Mouse (Mus musculus): ENCODE measurements around the gene Pwwp2b. TPM values are rescaled to one million over a fixed set of nuclear protein-coding genes. Genes with fewer than 3 reads are reported as not detected.

Pwwp2b gene
- polyA plus RNA-seq, 1 experiment from 2014 or later, result 5.6 TPM

GRCm38 (mm10) chr7:139279571-139279970 is 31.3 kb downstream of the Pwwp2b start:
- Histone ChIP-seq H3K4me3 (ENCODE audit: low read length) (no peak overlapping the region), H3K4me1 (ENCODE audit: control insufficient read depth, insufficient read depth, low read depth, low read length) (peaks cover 12% of the 10 kb centered on the region), H3K27ac (ENCODE audit: low read depth, low read length) (no peak overlapping the region), H3K9me3 (ENCODE audit: control insufficient read depth, low read length) (no peaks in the 10 kb centered on the region), H3K27me3 (replicated peaks; ENCODE audit: control insufficient read depth, insufficient read depth, low read length) (no peaks in the 10 kb centered on the region), H3K36me3 (ENCODE audit: control insufficient read depth, insufficient read depth, low read length) (no peaks in the 10 kb centered on the region), H3K4me2 (ENCODE audit: low read length) (no peak overlapping the region), H3K9ac (ENCODE audit: low read depth, low read length) (peak overlapping the region; percentile 22; the same call in 1 of the 2 replicates)
- WGBS, result 66% methylated on average over 5 of the region's 5 CpGs
- ATAC-seq, result no peak

- Histone ChIP-seq H3K4me2 (ENCODE audit: low read length) (no peak overlapping the region), H3K4me1 (ENCODE audit: control insufficient read depth, insufficient read depth, low read depth, low read length) (peaks cover 12% of the 10 kb centered on the region), H3K9me3 (ENCODE audit: control insufficient read depth, low read length) (no peaks in the 10 kb centered on the region), H3K27ac (ENCODE audit: low read depth, low read length) (no peak overlapping the region), H3K27me3 (replicated peaks; ENCODE audit: control insufficient read depth, insufficient read depth, low read length) (no peaks in the 10 kb centered on the region), H3K36me3 (ENCODE audit: control insufficient read depth, insufficient read depth, low read length) (no peaks in the 10 kb centered on the region), H3K9ac (ENCODE audit: low read depth, low read length) (no peak overlapping the region), H3K4me3 (ENCODE audit: low read length) (no peak overlapping the region)
- ATAC-seq, result no peak
- WGBS, result 82% methylated on average over 1 of the region's 1 CpGs
Observed at GRCm38 (mm10) chr7:139280044-139280443, 31.8 kb downstream of the Pwwp2b start.

- Histone ChIP-seq H3K9me3 (ENCODE audit: control insufficient read depth, low read length) (no peaks in the 10 kb centered on the region), H3K4me2 (ENCODE audit: low read length) (no peak overlapping the region), H3K36me3 (ENCODE audit: control insufficient read depth, insufficient read depth, low read length) (no peaks in the 10 kb centered on the region), H3K27me3 (replicated peaks; ENCODE audit: control insufficient read depth, insufficient read depth, low read length) (no peaks in the 10 kb centered on the region), H3K4me3 (ENCODE audit: low read length) (no peak overlapping the region), H3K4me1 (ENCODE audit: control insufficient read depth, insufficient read depth, low read depth, low read length) (peaks cover 8% of the 10 kb centered on the region), H3K9ac (ENCODE audit: low read depth, low read length) (no peak overlapping the region), H3K27ac (ENCODE audit: low read depth, low read length) (no peak overlapping the region)
- ATAC-seq, result 0 out of 2 replicates have a peak, but pooled peaks have one; percentile 17
- 45% methylated on average over 2 of the region's 2 CpGs for WGBS
Observed at GRCm38 (mm10) chr7:139281195-139281594, 32.9 kb downstream of the Pwwp2b start.

- no peaks in the 10 kb centered on the region for H3K27me3 ChIP-seq (replicated peaks; ENCODE audit: control insufficient read depth, insufficient read depth, low read length)
- H3K36me3 ChIP-seq (ENCODE audit: control insufficient read depth, insufficient read depth, low read length), result no peaks in the 10 kb centered on the region
- no peak overlapping the region for H3K27ac ChIP-seq (ENCODE audit: low read depth, low read length)
- peaks cover 7% of the 10 kb centered on the region for H3K4me1 ChIP-seq (ENCODE audit: control insufficient read depth, insufficient read depth, low read depth, low read length)
- H3K4me3 ChIP-seq (ENCODE audit: low read length), result no peak overlapping the region
- no peak for ATAC-seq
- WGBS, result 71% methylated on average over 3 of the region's 3 CpGs
- H3K9ac ChIP-seq (ENCODE audit: low read depth, low read length), result no peak overlapping the region
- no peak overlapping the region for H3K4me2 ChIP-seq (ENCODE audit: low read length)
- no peaks in the 10 kb centered on the region for H3K9me3 ChIP-seq (ENCODE audit: control insufficient read depth, low read length)
Observed at GRCm38 (mm10) chr7:139282037-139282436, 33.8 kb downstream of the Pwwp2b start.

- Histone ChIP-seq H3K4me1 (ENCODE audit: control insufficient read depth, insufficient read depth, low read depth, low read length) (peaks cover 3% of the 10 kb centered on the region; the same call in 1 of the 2 replicates), H3K27me3 (replicated peaks; ENCODE audit: control insufficient read depth, insufficient read depth, low read length) (no peaks in the 10 kb centered on the region), H3K9ac (ENCODE audit: low read depth, low read length) (no peak overlapping the region), H3K9me3 (ENCODE audit: control insufficient read depth, low read length) (no peaks in the 10 kb centered on the region), H3K4me2 (ENCODE audit: low read length) (no peak overlapping the region), H3K4me3 (ENCODE audit: low read length) (no peak overlapping the region), H3K36me3 (ENCODE audit: control insufficient read depth, insufficient read depth, low read length) (no peaks in the 10 kb centered on the region), H3K27ac (ENCODE audit: low read depth, low read length) (no peak overlapping the region)
- 75% methylated on average over 16 of the region's 16 CpGs for WGBS
- ATAC-seq, result no peak
Observed at GRCm38 (mm10) chr7:139285295-139285943, 37.1 kb downstream of the Pwwp2b start.

GRCm38 (mm10) chr7:139288540-139288939 is 40.3 kb downstream of the Pwwp2b start:
- no peak for ATAC-seq
- H3K27ac ChIP-seq (ENCODE audit: low read depth, low read length), result no peak overlapping the region
- no peaks in the 10 kb centered on the region for H3K4me1 ChIP-seq (ENCODE audit: control insufficient read depth, insufficient read depth, low read depth, low read length)
- no peak overlapping the region for H3K9ac ChIP-seq (ENCODE audit: low read depth, low read length)
- H3K4me3 ChIP-seq (ENCODE audit: low read length), result no peak overlapping the region
- 82% methylated on average over 7 of the region's 7 CpGs for WGBS
- no peaks in the 10 kb centered on the region for H3K36me3 ChIP-seq (ENCODE audit: control insufficient read depth, insufficient read depth, low read length)
- H3K9me3 ChIP-seq (ENCODE audit: control insufficient read depth, low read length), result no peaks in the 10 kb centered on the region
- H3K4me2 ChIP-seq (ENCODE audit: low read length), result no peak overlapping the region
- H3K27me3 ChIP-seq (replicated peaks; ENCODE audit: control insufficient read depth, insufficient read depth, low read length), result no peaks in the 10 kb centered on the region

- ATAC-seq, result no peak
- Histone ChIP-seq H3K9ac (ENCODE audit: low read depth, low read length) (no peak overlapping the region), H3K27ac (ENCODE audit: low read depth, low read length) (no peak overlapping the region), H3K27me3 (replicated peaks; ENCODE audit: control insufficient read depth, insufficient read depth, low read length) (no peaks in the 10 kb centered on the region), H3K4me3 (ENCODE audit: low read length) (no peak overlapping the region), H3K9me3 (ENCODE audit: control insufficient read depth, low read length) (no peaks in the 10 kb centered on the region), H3K4me1 (ENCODE audit: control insufficient read depth, insufficient read depth, low read depth, low read length) (no peaks in the 10 kb centered on the region), H3K4me2 (ENCODE audit: low read length) (no peak overlapping the region), H3K36me3 (ENCODE audit: control insufficient read depth, insufficient read depth, low read length) (no peaks in the 10 kb centered on the region)
- 49% methylated on average over 4 of the region's 4 CpGs for WGBS
Observed at GRCm38 (mm10) chr7:139293350-139293749, 45.1 kb downstream of the Pwwp2b start.

GRCm38 (mm10) chr7:139294076-139294475 is 45.8 kb downstream of the Pwwp2b start:
- no peak overlapping the region for H3K9ac ChIP-seq (ENCODE audit: low read depth, low read length)
- no peaks in the 10 kb centered on the region for H3K36me3 ChIP-seq (ENCODE audit: control insufficient read depth, insufficient read depth, low read length)
- no peak overlapping the region for H3K4me2 ChIP-seq (ENCODE audit: low read length)
- no peak overlapping the region for H3K27ac ChIP-seq (ENCODE audit: low read depth, low read length)
- H3K27me3 ChIP-seq (replicated peaks; ENCODE audit: control insufficient read depth, insufficient read depth, low read length), result no peaks in the 10 kb centered on the region
- no peak for ATAC-seq
- no peaks in the 10 kb centered on the region for H3K4me1 ChIP-seq (ENCODE audit: control insufficient read depth, insufficient read depth, low read depth, low read length)
- WGBS, result 94% methylated on average over 5 of the region's 5 CpGs
- no peaks in the 10 kb centered on the region for H3K9me3 ChIP-seq (ENCODE audit: control insufficient read depth, low read length)
- H3K4me3 ChIP-seq (ENCODE audit: low read length), result no peak overlapping the region

- H3K9me3 ChIP-seq (ENCODE audit: control insufficient read depth, low read length), result no peaks in the 10 kb centered on the region
- no peak for ATAC-seq
- no peak overlapping the region for H3K4me3 ChIP-seq (ENCODE audit: low read length)
- no peak overlapping the region for H3K9ac ChIP-seq (ENCODE audit: low read depth, low read length)
- 83% methylated on average over 1 of the region's 1 CpGs for WGBS
- H3K4me2 ChIP-seq (ENCODE audit: low read length), result no peak overlapping the region
- H3K4me1 ChIP-seq (ENCODE audit: control insufficient read depth, insufficient read depth, low read depth, low read length), result no peaks in the 10 kb centered on the region
- H3K36me3 ChIP-seq (ENCODE audit: control insufficient read depth, insufficient read depth, low read length), result no peaks in the 10 kb centered on the region
- H3K27me3 ChIP-seq (replicated peaks; ENCODE audit: control insufficient read depth, insufficient read depth, low read length), result no peaks in the 10 kb centered on the region
- no peak overlapping the region for H3K27ac ChIP-seq (ENCODE audit: low read depth, low read length)
Observed at GRCm38 (mm10) chr7:139295653-139296052, 47.4 kb downstream of the Pwwp2b start.
